Mouse (Mus musculus) urinary bladder, postnatal 10 days (tissue): ENCODE results near the gene Nid2.

Experiments used
- DNase-seq: peaks from one replicate; pipeline ENCODE4 v3.0.0; 2022; ENCODE audit warnings: low spot score

Gene Nid2

DNA sequence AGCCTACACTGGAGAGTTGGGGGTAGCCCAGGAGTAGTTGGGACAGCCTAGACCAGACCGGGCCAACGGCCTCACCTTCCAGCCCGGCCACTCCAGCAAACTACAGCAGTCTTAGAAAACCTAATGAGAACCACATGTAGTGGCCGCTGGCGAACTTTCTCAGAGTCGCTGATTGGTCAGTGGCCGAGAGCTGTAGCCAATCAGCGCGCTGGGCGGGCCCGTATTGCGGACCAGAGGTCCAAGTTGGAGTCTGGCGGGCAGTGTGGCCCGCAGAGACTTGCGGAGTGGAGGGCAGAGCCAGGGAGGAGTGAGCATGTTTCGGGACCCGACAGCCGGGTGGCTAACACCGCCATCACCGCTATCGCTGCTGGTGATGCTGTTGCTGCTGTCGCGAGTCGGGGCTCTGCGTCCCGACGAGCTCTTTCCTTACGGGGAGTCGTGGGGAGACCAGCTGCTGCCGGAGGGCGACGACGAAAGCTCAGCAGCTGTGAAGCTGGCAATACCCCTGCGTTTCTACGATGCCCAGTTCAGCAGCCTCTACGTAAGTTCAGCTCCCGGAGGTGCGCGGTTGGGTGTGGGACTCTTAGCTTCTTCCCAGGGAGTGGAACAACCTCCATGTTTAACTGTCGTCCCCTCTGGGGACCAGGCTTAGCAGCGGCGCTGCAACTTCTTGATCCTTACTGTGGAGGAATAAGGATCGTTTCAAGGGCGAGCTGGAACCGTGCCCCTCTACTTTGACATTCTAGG, at the start of gene Nid2:
Gene Nid2, plus strand, starts transcription at position 241 of the 747 bp plus-strand sequence.
- DNase-seq = peak; percentile 68

DNA sequence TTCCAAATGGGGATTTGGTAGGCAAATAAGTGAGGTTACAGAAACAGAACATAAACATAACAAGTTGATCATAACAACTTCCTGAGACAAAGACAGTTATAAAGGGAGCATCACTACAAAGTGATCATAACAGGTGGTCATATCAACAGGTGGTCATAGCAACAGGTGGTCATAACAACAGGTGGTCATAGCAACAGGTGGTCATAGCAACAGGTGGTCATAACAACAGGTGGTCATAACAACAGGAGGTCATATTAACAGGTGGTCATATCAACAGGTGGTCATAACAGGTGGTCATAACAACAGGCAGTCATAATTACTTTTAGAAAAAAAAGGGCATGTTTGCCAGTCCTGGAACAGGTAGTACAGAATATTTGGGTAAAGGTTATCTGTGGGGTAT, 49.5 kb upstream of the Nid2 start:
- DNase-seq = no peak

GRCm38 (mm10) chr14:19705649-19706048, 45.4 kb upstream of the Nid2 start:
- DNase-seq = peak; percentile 37

- no peak for DNase-seq
Measured at GRCm38 (mm10) chr14:19706454-19706853, 44.6 kb upstream of the Nid2 start.

DNA sequence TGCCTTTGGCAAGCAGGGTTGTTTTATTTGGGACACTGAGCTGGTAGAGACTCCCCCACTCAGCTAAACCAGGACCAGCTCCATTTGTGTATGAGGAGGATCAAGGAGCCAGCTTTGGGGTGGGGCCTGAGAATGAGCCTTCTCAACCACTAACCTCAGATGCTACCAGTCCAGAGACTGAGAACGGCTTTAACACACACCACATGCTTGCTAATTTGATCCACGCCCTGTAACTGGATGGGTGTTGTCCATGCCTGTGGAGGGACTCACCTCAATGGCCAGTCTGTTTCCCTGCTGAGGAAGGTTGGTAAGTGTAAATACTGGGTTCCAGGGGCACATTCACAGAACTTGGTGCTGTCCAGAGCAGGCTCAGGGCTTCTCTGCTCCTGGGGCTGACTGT, 44.1 kb upstream of the Nid2 start:
- DNase-seq = no peak

DNA sequence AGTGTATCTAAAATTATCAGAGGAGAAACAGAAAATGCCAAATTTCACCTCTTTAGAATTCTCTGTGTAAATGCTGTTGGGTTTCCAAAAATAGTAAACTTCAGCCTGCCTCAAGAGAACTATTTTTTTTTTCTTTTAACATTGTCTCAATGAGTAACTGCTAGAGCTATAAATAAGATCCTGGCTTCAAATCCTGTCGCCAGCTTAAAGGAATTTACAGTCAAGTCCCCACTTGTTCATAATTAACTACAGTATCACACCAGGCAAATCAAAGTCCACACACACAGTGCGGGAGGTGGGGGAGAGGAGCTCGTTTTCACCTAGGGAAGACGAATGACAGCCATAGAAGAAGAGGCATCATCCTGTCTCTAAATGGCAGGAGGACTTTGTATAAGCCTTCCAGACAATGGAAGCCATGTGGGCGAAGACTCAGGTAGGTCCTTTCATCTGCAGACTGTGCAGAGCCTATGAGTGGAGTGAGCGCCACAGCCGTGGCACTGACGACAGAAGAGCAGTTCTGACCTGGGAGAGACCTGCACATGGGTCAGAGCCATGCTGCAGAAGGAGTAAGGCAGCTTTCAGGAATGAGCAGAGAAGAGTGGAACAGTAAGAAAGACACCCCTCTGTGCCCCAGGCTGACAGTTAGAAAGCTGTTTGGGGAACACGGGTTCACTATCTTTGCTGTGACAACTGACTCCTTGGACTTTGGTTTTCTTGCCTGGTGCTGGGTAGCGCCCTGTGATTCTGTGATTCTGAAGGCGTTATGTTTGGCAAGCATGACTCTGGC, 43.2 kb upstream of the Nid2 start:
- no peak for DNase-seq

GRCm38 (mm10) chr14:19709161-19709560, 41.9 kb upstream of the Nid2 start:
- DNase-seq = no peak

- no peak for DNase-seq
Measured at GRCm38 (mm10) chr14:19711771-19712170, 39.3 kb upstream of the Nid2 start.

GRCm38 (mm10) chr14:19713067-19713466, 38.0 kb upstream of the Nid2 start:
- no peak for DNase-seq

DNA sequence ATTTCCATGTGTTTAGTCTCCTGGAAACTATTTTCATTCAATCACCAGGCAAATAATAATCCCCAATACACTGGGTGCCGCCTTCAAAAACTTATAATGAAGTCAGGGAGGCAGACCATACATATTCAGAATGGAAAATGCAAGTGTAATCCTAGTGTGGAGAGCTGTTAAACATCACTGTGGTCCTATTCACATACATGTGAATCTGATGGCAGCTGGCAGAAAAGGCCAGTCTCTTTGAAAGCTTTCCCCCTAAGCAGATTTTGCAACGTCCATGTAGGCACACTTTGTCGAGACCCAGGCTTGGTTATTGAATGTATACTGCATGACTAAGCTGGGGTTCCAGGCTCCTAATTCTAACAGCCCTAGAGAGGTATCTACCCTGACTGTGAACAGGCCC, 32.0 kb upstream of the Nid2 start:
- DNase-seq = no peak

GRCm38 (mm10) chr14:19720044-19720611, 30.9 kb upstream of the Nid2 start:
- DNase-seq = no peak

- no peak for DNase-seq
Measured at GRCm38 (mm10) chr14:19728278-19728677, 22.8 kb upstream of the Nid2 start.

DNA sequence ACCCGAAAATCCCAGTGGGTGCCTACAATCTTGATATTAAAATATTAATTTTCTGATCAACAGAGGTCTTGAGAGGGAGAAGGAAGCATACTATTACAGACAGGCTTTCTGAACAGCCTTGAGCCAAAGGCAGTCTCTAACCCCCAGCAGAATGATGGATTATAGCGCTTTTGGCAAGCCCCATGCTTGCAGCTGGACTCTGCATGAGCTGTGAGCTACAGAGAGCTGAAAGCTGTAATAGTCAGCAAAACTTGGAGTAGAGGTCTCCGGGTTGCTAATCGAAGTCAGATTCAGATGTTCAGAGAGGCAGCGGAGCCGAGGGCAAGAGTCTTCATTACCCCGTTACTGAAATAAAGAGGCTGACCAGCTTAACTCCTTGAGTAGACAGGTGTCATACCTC, 22.3 kb upstream of the Nid2 start:
- DNase-seq = no peak

- no peak for DNase-seq
Measured at GRCm38 (mm10) chr14:19732097-19732496, 19.0 kb upstream of the Nid2 start.

GRCm38 (mm10) chr14:19733490-19734282, 17.4 kb upstream of the Nid2 start:
- no peak for DNase-seq

DNA sequence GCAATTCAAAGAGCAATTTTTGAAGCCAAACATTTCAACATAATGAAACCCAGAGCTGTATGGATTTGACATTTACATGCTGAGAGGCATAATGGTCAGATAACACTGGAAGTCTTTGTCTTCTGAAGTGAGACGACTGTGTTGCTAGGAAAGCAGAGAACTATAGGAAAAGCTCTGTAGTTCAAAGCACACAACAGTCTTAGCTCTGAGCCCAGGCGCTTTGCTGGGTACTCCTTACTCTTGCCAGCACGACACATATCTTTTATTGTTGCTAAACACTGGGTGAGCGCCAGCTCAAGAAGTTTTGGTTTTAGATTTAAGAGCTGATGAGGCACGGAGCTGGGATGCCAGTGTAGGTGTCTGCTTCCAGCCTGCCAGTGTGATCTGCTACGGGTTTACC, 15.8 kb upstream of the Nid2 start:
- no peak for DNase-seq

- DNase-seq = no peak
Measured at GRCm38 (mm10) chr14:19737568-19737967, 13.5 kb upstream of the Nid2 start.

DNA sequence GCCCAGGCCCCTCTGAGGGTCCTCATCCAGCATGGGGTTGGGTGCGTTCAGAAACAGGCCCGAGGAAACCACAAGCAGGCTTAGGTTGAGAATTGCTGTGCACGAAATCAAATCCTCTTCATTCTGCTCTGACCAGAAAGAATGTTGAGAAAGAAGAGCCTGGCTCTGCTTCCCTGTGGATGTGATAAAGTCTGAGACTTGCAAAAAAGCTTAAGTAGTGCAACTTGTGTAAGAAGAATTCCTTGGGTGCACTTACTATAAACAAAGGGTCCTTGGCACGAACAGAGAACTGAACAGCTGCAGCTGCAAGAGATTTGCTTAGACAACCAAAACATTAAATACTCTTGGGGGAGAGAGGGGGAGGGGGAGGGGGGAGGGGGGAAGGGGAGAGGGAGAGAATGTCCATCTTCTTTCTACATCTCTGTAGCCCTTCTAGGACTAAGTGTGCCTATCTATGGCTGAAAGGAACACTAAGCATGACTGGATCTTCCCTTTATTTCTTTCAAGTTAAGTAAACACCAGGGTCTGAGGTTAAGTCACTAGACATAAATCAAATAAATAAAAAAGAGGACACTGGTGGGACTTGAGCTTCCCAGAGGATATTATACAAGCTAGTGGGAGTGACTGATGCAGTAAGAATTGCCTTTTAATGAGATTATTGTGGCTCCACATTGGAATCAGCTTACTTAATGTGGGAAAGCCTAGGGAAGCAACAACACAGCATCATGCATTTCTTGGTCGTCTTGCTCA, 12.8 kb upstream of the Nid2 start:
- no peak for DNase-seq

- DNase-seq = no peak
Measured at GRCm38 (mm10) chr14:19739416-19740146, 11.5 kb upstream of the Nid2 start.

DNA sequence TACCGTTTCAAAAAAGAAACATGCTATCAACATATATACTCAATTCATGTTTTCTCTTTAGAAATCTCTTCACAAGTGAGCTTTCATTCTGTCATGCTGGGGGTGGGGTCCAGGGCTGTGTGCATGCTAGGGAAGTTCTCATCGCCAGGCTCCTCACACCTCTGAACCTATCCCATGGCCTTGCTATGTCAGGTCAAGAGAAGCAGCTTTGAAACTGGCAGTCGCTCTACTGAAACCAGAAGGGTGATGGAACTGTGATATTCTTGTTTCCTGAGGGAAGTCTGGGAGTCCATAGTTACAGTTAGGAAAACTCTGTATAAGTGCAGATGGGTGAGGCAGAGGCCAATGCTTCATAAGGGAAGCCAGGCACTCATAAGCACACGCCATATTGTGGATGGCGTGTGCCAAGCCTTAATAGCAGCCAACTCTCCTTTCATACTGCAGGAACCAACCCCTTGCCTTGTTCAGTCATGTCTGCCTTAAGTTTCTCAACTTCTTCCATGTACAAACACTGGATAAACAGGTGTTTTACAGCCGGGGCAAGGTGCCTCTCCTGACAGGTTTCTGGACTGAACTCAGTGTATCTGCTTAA, 10.8 kb upstream of the Nid2 start:
- DNase-seq = no peak

- no peak for DNase-seq
Measured at GRCm38 (mm10) chr14:19744876-19745275, 6.2 kb upstream of the Nid2 start.
